Mouse (Mus musculus) bone marrow, adult 2 months (tissue): ENCODE measurements around the gene Fndc9.

Experiments
- CTCF ChIP-seq: fragments of 200-500 bp; IDR thresholded peaks from 2 replicates; pipeline ENCODE4 v1.5.1; 2011; ENCODE audit warnings: low read length, control low read depth; ENCODE audit not compliant: control insufficient read depth, insufficient read depth
- POLR2A ChIP-seq: fragments of 200-500 bp; IDR thresholded peaks from 2 replicates; pipeline ENCODE4 v1.6.1; 2011; ENCODE audit warnings: low read depth, mild to moderate bottlenecking, control low read depth, low read length, borderline replicate concordance; ENCODE audit not compliant: control insufficient read depth

DNA sequence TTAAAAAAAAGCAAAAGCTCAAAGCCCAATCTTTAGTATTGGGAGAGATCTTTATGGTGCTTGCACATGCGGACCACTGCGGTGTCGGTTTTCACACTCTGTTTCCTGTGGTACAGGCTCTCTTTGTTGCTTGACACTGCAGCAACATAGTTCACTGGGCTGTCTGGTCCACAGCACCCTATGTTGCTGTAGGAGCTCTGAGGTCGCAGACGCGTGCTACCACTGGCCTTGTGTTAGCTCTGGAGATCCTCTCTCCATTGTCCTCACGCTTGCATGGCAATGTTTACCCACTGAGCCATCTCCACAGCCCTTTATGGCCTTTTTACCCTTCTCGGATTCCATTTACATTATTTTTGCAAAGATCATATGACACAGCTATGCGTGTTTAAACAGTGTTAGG is 34.1 kb downstream of the Fndc9 start:
- TF ChIP-seq CTCF (no peak), POLR2A (no peak)
